Mouse (Mus musculus): ENCODE results near the gene Akp3.

- TF ChIP-seq CTCF (IDR thresholded peaks at IDR 0.05; ENCODE audit: low read depth, low read length), result no peak
- TF ChIP-seq POLR2A (IDR thresholded peaks at IDR 0.05; ENCODE audit: extremely low read depth, insufficient read depth, low read length), result no peak
These were observed 45.7 kb downstream of the Akp3 start for GRCm38 (mm10) chr1:87170458-87170857.

All from liver, adult 2 months (tissue).